Mouse (Mus musculus): ENCODE data around the gene Pgc. TPM values are rescaled to one million over a fixed set of nuclear protein-coding genes. Genes with fewer than 3 reads are reported as not detected.

The Pgc gene
- total RNA-seq, 2 experiments from 2014 or later, result not detected

GRCm38 (mm10) chr17:47769389-47770299 lies 43.0 kb downstream of the Pgc start:
- Histone ChIP-seq H3K4me3 (no peak overlapping the region), H3K27ac (peak overlapping the region; percentile 45; the same call in 1 of the 2 replicates)
- intact Hi-C loops (cut with DNase I), result no loop called here
- TF ChIP-seq CTCF (IDR thresholded peaks at IDR 0.05), result no peak
- DNase-seq (ENCODE audit: extremely low spot score in 1 of 2, low spot score in 2 of 2), result no peak

- no peak overlapping the region for H3K4me3 ChIP-seq
- H3K27ac ChIP-seq, result no peak overlapping the region
- intact Hi-C loops (cut with DNase I), result no loop called here
- DNase-seq (ENCODE audit: extremely low spot score in 1 of 2, low spot score in 2 of 2), result no peak
- no peak for TF ChIP-seq CTCF (IDR thresholded peaks at IDR 0.05)
Measured at GRCm38 (mm10) chr17:47773604-47774003, 47.0 kb downstream of the Pgc start.

- H3K4me3 ChIP-seq, result no peak overlapping the region
- no peak for DNase-seq (ENCODE audit: extremely low spot score in 1 of 2, low spot score in 2 of 2)
- intact Hi-C loops (cut with DNase I), result no loop called here
- no peak overlapping the region for H3K27ac ChIP-seq
- no peak for TF ChIP-seq CTCF (IDR thresholded peaks at IDR 0.05)
Measured at GRCm38 (mm10) chr17:47777141-47777540, 50.5 kb downstream of the Pgc start.

GRCm38 (mm10) chr17:47780470-47780869 lies 53.8 kb downstream of the Pgc start:
- intact Hi-C loops (cut with DNase I), result no loop called here
- no peak for DNase-seq (ENCODE audit: extremely low spot score in 1 of 2, low spot score in 2 of 2)
- Histone ChIP-seq H3K27ac (0 out of 2 replicates have a peak overlapping the region, but pooled peaks have one; percentile 4), H3K4me3 (no peak overlapping the region)
- TF ChIP-seq CTCF (IDR thresholded peaks at IDR 0.05), result no peak

GRCm38 (mm10) chr17:47782486-47782885 lies 55.8 kb downstream of the Pgc start:
- Histone ChIP-seq H3K27ac (no peak overlapping the region), H3K4me3 (no peak overlapping the region)
- TF ChIP-seq CTCF (IDR thresholded peaks at IDR 0.05), result no peak
- no peak for DNase-seq (ENCODE audit: extremely low spot score in 1 of 2, low spot score in 2 of 2)
- intact Hi-C loops (cut with DNase I), result no loop called here

GRCm38 (mm10) chr17:47783445-47784223 lies 57.0 kb downstream of the Pgc start:
- TF ChIP-seq CTCF (IDR thresholded peaks at IDR 0.05), result no peak
- DNase-seq (ENCODE audit: extremely low spot score in 1 of 2, low spot score in 2 of 2), result no peak
- H3K27ac ChIP-seq, result 0 out of 2 replicates have a peak overlapping the region, but pooled peaks have one; percentile 28
- H3K4me3 ChIP-seq, result no peak overlapping the region
- intact Hi-C loops (cut with DNase I), result no loop called here

Other genes starting within 250 kb of the Pgc start
- 10 to 100 TPM; 17.3 to 22.0 TPM for gene Taf8, start 224.6 kb upstream of the Pgc start, total RNA-seq (2021)
- 10 to 100 TPM; 38.2 to 38.4 TPM for gene Ccnd3, start 221.8 kb upstream of the Pgc start, total RNA-seq (2021)
- 10 to 100 TPM; 18.1 to 18.8 TPM for gene Bysl, start 115.3 kb upstream of the Pgc start, total RNA-seq (2021)
- gene Med20, start 115.3 kb upstream of the Pgc start, total RNA-seq (2021), result 10 to 100 TPM; 29.3 to 33.3 TPM
- 1 to 10 TPM; 7.1 TPM for gene Gm20517, start 115.3 kb upstream of the Pgc start, total RNA-seq (2021)
- 10 to 100 TPM in 1 of 2 experiments, 1 to 10 TPM in 1; 9.6 to 13.1 TPM for gene Usp49, start 96.2 kb upstream of the Pgc start, total RNA-seq (2021)
- 100 to 1,000 TPM; 185 to 208 TPM for gene Tomm6, start 38.5 kb upstream of the Pgc start, total RNA-seq (2021)
- 10 to 100 TPM; 27.5 to 31.0 TPM for gene Frs3, start 37.8 kb upstream of the Pgc start, total RNA-seq (2021)
- 1 to 10 TPM; 3.1 to 4.1 TPM for gene Gm21981, start 32.4 kb upstream of the Pgc start, total RNA-seq (2021)
- gene Prickle4, start 32.1 kb upstream of the Pgc start, total RNA-seq (2021), result 1 to 10 TPM; 5.2 to 6.5 TPM
- 10 to 100 TPM; 10.0 to 10.6 TPM for gene Tfeb, start 10.2 kb downstream of the Pgc start, total RNA-seq (2021)
- under 1 TPM in 1 of 2 experiments, not detected in 1; 0.48 TPM for gene Mdfi, start 107.8 kb downstream of the Pgc start, total RNA-seq (2021)
- gene Foxp4, start 197.8 kb downstream of the Pgc start, total RNA-seq (2021), result 10 to 100 TPM; 43.1 to 50.6 TPM